Mouse (Mus musculus) erythroblast, embryonic 14.5 days (primary cell): Measurements from ENCODE around the gene Nfat5.

ENCODE experiments used
- GATA1 ChIP-seq: IDR thresholded peaks from 2 replicates; pipeline ENCODE4 v1.6.1; 2012; ENCODE audit warnings: low read length, inconsistent platforms, mixed read lengths
- TAL1 ChIP-seq: IDR thresholded peaks from 3 replicates; pipeline ENCODE4 v1.6.1; 2012; ENCODE audit warnings: low read length, inconsistent platforms, mixed read lengths

DNA sequence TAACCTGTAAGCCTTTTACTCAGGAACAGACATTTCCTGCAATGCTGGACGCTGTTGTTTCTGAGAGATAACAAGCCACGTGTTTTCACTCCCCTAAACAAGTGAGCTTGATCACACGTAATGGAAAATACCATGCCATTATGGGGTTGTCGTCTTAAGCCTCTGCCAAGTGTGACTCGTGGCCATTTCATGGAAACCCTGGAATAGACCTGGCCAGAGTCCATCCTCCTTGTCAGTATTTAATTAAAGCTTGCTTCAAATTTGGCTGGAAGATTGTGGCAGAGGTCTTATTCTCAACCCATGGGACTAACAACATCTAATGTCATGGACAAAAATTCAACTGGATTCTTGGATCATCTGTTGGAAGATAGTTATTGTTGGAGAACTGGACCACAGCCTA is 92.9 kb downstream of the Nfat5 start:
- TF ChIP-seq TAL1: no peak
- TF ChIP-seq GATA1: no peak
